Mouse (Mus musculus): ENCODE data around the gene Nicn1.
"Not testable (repeated sequence)": the region's sequence is repeated elsewhere in the genome, so short reads cannot be mapped to it uniquely, and the experiment has no call there.

DNA sequence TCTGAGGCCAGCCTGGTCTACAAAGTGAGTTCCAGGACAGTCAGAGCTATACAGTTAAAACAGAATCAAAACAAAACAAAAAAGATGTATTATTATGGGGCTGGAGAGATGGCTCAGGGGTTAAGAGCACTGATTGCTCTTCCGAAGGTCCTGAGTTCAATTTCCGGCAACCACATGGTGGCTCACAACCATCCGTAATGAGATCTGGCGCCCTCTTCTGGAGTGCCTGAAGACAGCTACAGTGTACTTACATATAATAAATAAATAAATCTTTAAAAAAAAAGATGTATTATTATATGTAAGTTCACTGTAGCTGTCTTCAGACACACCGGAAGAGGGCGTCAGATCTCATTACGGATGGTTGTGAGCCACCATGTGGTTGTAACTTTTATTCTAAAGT is 31.8 kb downstream of the Nicn1 start:
- TF ChIP-seq CTCF, POLR2A (IDR thresholded peaks at IDR 0.05; ENCODE audit: extremely low read depth, insufficient read depth, low read length): not testable (repeated sequence)
